Mouse (Mus musculus): Measurements from ENCODE around the gene Wnt7b.

DNA sequence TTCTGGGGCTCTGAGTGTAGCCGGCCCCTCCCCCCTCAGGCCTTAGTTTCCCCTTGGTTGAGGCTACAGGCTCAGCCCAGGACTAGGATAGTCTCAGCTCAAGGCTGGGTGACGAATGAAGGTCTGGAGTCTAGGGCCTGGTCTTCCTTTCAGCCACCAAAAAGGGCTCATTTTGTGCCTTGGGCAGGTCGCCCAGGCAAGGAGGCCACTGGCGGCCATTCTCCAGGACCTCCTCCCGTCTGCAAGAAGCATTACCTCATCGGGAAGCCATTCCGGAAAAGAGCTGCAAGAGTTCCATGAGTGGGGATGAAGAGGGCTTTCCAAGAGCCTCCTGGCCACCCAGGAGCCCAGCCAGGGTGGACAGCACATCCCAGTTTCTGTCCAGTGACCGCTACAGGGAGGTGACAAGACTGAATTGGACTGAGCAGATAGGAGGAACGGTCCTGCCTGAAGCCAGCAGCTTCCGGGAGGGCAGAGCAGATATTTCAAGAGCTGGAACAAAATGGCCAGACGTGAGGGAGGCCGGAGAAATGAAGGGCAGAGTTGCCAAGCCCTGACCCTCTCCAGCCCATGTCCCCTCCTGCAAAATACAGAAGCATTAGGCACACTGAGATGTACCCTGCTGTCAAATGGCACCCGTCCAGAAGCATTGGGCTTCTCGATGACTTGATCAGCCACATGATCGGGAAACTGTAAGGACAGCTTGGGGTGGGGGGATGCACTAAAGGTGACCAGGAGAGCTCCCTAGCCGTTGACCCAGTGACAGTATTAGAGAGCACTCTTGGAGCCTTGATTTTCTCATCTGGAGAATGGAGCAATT, 29.6 kb upstream of the Wnt7b start:
- TF ChIP-seq CTCF (IDR thresholded peaks at IDR 0.05; ENCODE audit: low read depth, low read length) = no peak
- TF ChIP-seq POLR2A (IDR thresholded peaks at IDR 0.05; ENCODE audit: extremely low read depth, insufficient read depth, low read length) = no peak

Measured in liver, adult 2 months (tissue).